Mouse (Mus musculus): ENCODE data around the gene Trp53i13.

Gene Trp53i13

DNA sequence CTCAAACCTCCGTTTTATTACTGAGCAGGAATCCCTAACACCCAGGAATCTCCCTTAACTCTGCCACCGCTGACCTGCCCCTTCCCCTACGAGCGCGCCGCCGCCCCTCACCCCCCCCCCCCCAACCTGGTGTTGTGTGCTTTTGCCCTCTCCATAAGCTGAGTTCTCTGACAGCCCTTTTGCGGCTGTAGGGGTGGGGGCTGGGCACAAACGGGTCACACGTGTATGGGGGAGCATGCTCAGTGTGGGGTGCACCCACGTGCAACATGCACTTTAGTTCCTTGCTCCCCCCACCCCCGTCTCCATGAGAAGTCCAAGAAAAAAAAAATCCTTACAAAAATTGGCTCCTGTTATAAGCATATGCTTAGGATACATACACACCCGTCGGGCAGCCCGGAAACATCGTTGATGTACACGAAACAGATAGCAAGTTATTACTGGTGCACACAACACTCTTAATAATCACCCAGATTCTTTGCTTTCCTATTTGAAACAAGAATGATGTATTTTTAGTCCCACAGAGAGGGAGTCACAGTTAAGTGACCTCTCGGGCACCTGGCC, 23.4 kb downstream of the Trp53i13 start:
- peak; percentile 56 for DNase-seq (ENCODE audit: low read depth)

DNA sequence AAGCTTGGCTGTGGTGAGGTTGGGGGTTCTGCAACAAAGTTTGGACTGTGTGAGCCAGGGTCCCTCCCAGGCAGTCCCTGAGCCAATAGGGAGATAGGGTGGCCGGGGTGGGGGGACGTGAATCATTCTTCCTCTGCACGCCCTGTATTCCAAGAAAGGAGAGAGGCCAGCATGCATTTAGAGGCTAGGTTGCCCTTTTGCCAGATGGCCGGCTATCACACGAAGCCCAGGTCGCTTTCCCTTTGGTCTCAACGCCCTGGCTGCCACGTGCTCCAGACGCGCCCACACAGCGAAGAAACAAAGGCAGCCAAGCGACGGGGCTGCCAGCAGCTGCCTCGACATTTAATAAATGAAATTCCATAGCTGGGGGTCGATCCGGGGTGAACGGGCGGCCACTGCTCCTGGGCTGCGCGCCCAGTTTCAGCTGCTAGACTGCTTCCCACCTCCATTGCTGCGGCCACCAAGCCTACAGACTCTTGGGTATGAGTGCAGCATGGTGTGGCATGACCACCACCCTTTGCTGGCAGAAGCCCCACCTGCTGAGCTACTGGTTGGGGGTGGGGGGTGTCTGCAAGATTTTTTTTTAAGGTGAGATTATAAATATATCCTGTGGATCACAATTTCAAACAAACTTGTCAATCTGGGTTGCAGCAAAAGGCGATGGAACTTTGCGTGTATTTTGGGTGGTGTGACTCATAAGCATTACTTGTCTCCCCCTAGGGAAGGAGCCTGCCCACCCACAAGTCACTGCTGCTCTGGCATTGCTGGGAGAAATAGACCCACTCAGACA, 24.1 kb downstream of the Trp53i13 start:
- peak; percentile 45 for DNase-seq (ENCODE audit: low read depth)

DNA sequence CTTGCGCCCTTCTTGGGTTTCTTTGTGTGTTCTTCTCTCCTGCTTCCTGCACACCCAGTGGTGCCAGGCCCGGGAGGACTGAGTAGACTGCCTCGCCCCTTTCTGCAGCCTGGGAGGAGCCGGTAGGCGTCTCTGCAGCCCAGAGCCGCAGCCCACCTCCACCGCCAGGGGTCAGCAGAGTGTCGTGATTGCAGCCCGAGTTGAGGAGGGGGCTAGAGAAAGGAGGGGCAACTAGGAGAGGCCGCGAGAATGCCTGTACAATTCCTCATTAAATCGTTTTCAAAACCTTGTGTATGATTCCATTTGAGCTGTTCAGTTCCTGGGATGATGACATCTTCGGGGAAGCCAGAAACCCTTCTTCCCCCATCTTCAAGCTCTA, 24.7 kb downstream of the Trp53i13 start:
- peak; percentile 93 for DNase-seq (ENCODE audit: low read depth)

- DNase-seq (ENCODE audit: low read depth) = peak; percentile 24
Observed at GRCm38 (mm10) chr11:77490451-77490850, 25.3 kb downstream of the Trp53i13 start.

- peak; percentile 56 for DNase-seq (ENCODE audit: low read depth)
Observed at GRCm38 (mm10) chr11:77489591-77490235, 26.1 kb downstream of the Trp53i13 start, which contains the start of gene Ankrd13b. TSS of gene Ankrd13b (minus strand) at chr11:77489678.

GRCm38 (mm10) chr11:77488771-77489581, 26.8 kb downstream of the Trp53i13 start:
- peak; percentile 47 for DNase-seq (ENCODE audit: low read depth)

DNA sequence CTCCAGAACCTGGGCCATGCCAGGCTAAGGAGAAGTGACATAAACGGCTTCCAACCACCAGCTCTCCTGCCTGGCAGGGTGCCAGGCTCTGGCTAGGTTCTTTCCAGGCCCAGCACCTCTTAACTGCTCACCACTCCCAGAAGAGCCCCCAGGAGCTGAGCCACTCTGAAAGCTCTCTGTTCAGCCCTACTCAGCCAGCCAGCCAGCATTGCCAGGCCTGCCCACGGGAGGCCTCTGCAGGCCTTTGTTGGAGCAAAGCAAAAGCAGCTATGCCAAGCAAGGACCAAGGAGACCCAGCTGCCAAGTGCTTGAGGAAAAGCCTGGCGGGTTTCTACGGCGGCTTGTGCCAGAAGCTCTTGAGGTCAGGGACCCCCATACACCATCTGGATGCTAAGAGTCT, 29.0 kb downstream of the Trp53i13 start:
- peak; percentile 17 for DNase-seq (ENCODE audit: low read depth)

DNA sequence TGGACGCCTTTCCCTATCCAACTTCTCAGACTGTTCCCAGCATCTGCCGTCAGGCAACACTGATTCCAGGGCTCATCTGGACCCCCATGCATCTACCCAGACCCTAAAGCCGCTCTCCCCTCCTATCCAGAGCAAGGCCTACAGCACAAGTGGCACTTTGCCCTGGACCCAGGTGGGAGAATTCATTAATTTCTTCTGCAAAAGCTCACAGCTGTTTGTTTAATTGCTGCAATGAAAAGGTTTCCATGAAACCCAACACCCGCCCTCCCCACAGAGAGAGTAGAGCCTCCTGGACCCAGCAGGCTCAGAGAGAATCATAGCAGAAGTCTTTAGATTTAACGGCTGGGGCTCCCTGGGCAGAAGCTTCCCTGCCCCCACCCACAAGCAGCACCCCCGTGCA, 30.6 kb downstream of the Trp53i13 start:
- no peak for DNase-seq (ENCODE audit: low read depth)

DNA sequence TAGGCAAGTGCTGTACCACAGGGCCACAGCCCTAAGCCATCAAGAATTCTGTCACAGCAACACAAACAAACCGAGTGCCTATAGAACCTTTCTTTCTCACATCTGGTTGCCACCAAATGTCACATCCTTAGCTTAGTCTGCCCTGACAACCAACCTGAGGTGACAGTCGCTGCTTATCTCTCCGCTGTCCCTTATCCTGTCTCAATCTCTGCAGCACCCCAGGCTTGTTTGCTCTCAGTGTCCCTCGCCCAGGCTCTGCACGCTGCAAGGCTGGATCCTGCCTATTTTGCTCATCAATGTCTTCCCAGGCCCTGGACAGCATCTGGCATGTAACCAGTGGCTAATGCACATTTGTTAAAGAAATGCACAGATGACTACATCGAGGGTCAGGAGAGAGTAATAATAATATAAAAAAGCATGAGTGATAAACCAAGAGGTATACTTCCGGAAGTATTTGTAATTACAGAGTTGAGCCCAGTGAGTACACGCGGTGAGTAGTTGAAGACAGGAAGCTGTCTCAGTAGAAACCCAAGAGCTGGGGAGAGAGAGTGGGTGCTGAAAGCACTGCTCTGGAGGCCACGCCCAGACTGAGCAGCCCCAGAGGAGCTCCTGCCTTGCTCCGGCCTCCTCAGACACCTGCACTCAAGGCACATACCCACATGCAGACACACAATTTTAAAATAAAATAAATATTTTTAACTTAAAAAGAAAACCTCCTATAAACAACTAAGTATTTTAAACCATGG, 32.1 kb downstream of the Trp53i13 start:
- peak; percentile 81 for DNase-seq (ENCODE audit: low read depth)

DNA sequence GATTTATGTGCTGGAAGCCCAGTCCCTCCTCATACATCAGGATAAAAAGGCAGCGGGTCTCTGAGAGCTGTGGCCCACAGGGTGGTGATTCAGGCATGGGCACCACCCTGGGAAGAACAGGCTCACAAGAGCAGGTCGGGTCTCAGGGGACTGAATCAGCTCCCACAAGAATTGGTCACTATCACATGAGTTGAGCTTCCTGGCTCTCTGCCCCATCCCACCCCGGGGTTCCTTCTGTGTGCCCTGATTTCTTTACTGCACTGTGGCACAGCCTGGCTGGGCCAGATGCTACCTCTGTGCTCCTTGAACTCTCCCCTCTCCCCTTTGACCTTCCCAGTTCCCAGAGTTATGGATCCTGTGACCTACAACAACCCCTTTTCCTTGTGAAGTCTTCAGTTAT, 32.7 kb downstream of the Trp53i13 start:
- DNase-seq (ENCODE audit: low read depth) = no peak

DNA sequence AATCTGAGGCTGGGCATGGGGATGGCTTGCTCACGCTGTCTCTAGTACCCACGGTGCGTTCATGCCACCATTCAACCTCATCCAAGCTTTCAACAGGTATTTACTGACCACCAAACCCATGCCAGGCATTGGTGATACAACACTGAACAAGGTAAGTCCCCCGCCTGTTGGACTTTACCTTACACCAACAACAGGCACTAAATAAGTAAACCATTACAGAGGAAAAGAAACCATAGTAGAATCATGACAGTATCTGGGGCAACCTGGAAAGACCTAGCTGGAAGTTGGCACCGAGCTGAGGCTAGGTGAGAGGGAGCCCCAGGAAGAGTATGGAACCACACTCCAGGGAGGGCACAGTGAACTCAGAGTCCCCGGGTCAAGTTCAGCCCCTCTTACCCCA, 38.9 kb downstream of the Trp53i13 start:
- no peak for DNase-seq (ENCODE audit: low read depth)

DNA sequence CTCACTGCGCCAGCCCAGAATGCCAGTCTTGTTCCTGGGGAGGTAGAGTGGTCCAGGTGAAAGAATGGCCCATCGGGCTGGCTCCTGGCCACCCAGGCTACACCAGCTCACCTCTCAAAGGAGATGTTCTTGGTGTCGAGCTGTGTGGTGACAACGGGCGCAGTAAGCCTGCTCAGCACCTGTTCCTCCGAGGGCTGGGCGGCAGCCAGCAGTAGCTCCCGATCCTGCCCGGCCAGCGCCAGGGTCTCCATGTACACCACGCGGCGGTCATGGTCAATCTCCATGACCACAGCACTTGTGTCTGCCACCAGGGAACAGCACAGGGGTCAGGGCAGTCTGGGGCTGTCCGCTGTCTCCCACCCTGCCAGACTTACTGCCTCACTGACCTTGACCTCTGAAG, 39.6 kb downstream of the Trp53i13 start:
- no peak for DNase-seq (ENCODE audit: low read depth)

DNA sequence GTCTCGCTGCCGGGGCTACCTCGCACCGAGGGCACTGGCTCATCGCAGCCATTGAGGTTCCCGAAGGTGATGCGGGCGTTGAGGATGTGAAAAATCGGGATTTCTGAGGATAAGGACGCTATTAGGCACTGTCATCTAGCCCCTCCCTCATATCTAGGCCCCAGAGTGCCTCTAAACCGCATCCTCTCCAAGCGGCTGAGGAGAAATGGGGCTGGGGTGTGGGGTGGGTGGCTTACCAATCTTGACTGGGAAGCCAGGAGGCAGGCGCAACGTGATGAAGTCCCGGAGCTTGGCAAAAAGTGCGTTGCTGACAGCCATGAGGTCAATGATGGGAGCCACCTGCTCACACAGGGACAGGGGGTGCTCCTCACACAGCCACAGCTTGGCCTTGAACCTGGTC, 43.0 kb downstream of the Trp53i13 start:
- no peak for DNase-seq (ENCODE audit: low read depth)

GRCm38 (mm10) chr11:77471407-77471806, 44.4 kb downstream of the Trp53i13 start:
- no peak for DNase-seq (ENCODE audit: low read depth)

DNA sequence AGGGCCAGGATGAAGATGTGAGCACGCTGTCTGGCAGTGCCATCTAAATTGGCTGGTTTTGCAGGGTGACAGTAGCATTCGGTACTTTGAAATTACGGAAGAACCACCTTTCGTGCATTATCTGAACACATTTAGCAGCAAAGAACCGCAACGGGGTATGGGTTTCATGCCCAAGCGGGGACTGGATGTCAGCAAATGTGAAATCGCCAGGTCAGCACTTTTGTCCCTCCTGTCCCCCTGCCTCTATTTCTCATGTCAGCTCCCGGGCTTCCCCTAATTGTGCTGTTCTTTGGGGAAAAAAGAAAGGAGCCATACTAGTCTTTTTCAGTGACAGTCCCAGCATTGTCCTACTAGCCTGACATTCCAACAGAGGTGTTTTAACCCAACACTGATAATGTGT, 47.4 kb downstream of the Trp53i13 start:
- no peak for DNase-seq (ENCODE audit: low read depth)

- DNase-seq (ENCODE audit: low read depth) = peak; percentile 91
Observed at GRCm38 (mm10) chr11:77467784-77468183, 48.0 kb downstream of the Trp53i13 start.

DNA sequence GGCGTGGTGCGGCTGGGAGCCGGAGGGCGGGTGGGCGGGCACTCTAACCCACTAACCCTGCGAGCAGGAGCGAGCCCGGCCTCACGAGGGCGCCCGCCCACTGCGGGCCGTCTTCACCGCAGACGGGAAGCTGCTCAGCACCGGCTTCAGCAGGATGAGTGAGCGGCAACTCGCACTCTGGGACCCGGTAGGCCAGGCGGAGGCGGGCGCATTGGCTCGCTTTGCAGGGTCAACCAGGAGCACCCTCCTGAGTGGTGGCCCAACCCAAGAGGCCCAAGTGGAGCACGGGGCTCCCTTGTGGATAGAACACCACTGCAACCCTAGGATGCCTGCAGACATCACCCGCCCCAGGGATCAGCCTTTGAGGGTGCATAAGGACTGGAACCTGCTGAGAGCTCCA, 48.6 kb downstream of the Trp53i13 start:
- DNase-seq (ENCODE audit: low read depth) = peak; percentile 90

GRCm38 (mm10) chr11:77466544-77466943, 49.2 kb downstream of the Trp53i13 start:
- DNase-seq (ENCODE audit: low read depth) = no peak

DNA sequence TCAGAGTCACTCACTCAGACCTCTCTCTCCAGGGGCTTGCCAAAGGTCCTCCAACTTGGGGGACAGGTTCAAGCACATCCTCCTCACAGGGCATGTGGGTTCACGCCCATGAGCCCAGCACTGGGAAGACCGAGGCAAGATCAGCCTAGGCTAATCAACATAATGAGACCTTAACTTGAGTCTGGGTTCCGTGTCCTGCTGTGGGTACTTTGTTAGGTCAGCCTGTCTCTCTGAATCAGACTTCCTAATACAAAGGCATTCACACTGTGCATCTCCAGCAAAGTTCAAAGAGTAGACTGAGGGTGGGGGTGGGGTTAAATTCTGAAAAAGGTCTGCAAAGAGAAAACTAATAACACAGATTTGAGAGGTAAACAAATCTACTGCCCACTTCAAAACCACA, 50.7 kb downstream of the Trp53i13 start:
- DNase-seq (ENCODE audit: low read depth) = no peak

DNA sequence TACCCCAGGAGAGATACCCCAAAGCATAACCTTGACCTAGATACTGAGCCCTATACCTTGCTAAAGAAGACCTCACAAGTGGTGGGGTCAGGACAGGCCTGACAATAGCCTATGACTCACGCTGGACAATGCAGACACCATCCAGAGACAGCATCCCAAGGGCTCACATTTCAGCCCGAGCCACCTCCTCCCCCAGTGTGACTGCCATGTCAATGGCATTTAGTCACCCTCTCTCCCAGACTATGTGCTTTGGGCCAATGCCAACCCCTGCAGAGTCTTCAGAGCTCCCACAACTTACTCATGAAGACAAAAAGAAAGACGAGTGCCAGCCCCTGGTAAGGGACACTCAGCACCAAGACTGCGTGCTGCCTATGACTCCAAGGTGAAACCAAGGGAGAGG, 51.1 kb downstream of the Trp53i13 start:
- DNase-seq (ENCODE audit: low read depth) = no peak

DNA sequence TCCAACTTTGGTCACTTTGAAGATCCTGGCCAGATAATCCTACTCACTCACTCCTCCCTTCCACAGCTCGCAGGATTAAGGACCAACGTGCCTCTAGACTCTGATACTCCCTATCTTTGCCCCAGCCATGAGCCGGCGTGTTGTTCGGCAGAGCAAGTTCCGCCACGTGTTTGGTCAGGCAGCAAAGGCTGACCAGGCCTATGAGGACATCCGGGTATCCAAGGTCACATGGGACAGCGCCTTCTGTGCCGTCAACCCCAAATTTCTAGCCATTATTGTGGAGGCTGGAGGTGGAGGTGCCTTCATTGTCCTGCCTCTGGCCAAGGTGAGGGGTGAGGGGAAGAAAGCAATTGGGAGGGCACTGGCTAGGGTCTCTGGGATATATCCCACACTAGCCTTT, 52.0 kb downstream of the Trp53i13 start:
- no peak for DNase-seq (ENCODE audit: low read depth)

DNA sequence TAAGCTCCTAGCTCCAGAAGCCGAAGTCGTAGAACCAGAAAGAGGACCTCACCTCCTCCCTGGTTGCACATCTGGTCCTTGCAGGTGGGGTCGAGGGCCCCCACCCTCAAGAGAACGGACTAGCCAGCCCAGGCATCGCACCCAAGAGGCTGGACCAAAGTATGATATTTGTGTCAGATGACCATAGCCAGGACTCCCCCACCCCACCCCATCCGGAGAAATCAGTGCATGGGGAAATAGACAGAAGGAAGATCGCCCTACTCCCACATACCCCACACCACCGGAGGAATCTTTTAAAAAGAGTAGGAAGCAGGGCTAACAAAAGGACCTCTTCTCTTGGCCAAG, 52.7 kb downstream of the Trp53i13 start:
- no peak for DNase-seq (ENCODE audit: low read depth)

All from naive thymus-derived CD4-positive, alpha-beta T cell, adult 2 months (primary cell).